Mouse (Mus musculus) heart, embryonic 14.5 days (tissue): ENCODE measurements around the gene Anp32e. TPM values are rescaled to one million over a fixed set of nuclear protein-coding genes. Genes with fewer than 3 reads are reported as not detected.
"Not testable (repeated sequence)": the region's sequence is repeated elsewhere in the genome, so short reads cannot be mapped to it uniquely, and the experiment has no call there.

Experiments used
- ATAC-seq: fragments of 200-750 bp; cut with Nextera tagmentation; 2 replicates; pipeline ENCODE4 v1.8.0; 2017; ENCODE audit warnings: low read depth, moderate TSS enrichment; ENCODE audit not compliant: insufficient number of reproducible peaks, insufficient read depth, low FRiP score
- H3K27ac ChIP-seq, 2 experiments: fragments of 200-500 bp in 1 of 2; fragments of 300-500 bp in 1 of 2; sonication (generic) in 1 of 2; replicated peaks in 1 of 2; 2 replicates each; pipeline ENCODE4 v1.5.1; 2012 to 2014; ENCODE audit warnings: low read depth in 2 of 2, low read length in 2 of 2, control low read depth in 1 of 2, mild to moderate bottlenecking in 1 of 2, mixed read lengths in 1 of 2; ENCODE audit not compliant: control insufficient read depth in 1 of 2, insufficient read depth in 1 of 2
- H3K27me3 ChIP-seq: fragments of 300-500 bp; sonication (generic); 2 replicates; pipeline ENCODE4 v1.6.1; 2014; ENCODE audit warnings: mild to moderate bottlenecking, low read length, control low read depth; ENCODE audit not compliant: control insufficient read depth, insufficient read depth
- H3K36me3 ChIP-seq: fragments of 300-500 bp; sonication (generic); 2 replicates; pipeline ENCODE4 v1.6.1; 2014; ENCODE audit warnings: mild to moderate bottlenecking, control low read depth, low read length, mixed read lengths; ENCODE audit not compliant: control insufficient read depth, insufficient read depth
- H3K4me1 ChIP-seq, 2 experiments: fragments of 200-500 bp in 1 of 2; fragments of 300-500 bp in 1 of 2; sonication (generic) in 1 of 2; 2 replicates each; pipeline ENCODE4 v1.6.1; 2012 to 2014; ENCODE audit warnings: low read length in 2 of 2, control low read depth in 1 of 2, mixed read lengths in 1 of 2; ENCODE audit not compliant: control insufficient read depth in 2 of 2, insufficient read depth in 2 of 2
- H3K4me2 ChIP-seq: fragments of 300-500 bp; sonication (generic); 2 replicates; pipeline ENCODE4 v1.6.1; 2014; ENCODE audit warnings: mild to moderate bottlenecking, low read length
- H3K4me3 ChIP-seq, 2 experiments: fragments of 200-500 bp in 1 of 2; fragments of 300-500 bp in 1 of 2; sonication (generic) in 1 of 2; 2 replicates each; pipeline ENCODE4 v1.5.1; 2012 to 2014; ENCODE audit warnings: low read length in 2 of 2, mild to moderate bottlenecking in 2 of 2, control low read depth in 1 of 2, low read depth in 1 of 2, moderate library complexity in 1 of 2; ENCODE audit not compliant: control insufficient read depth in 1 of 2, insufficient read depth in 1 of 2
- H3K9ac ChIP-seq: fragments of 300-500 bp; sonication (generic); 2 replicates; pipeline ENCODE4 v1.6.1; 2014; ENCODE audit warnings: mild to moderate bottlenecking, low read length
- H3K9me3 ChIP-seq: fragments of 300-500 bp; sonication (generic); 2 replicates; pipeline ENCODE4 v1.6.1; 2016; ENCODE audit warnings: low read length, control low read depth; ENCODE audit not compliant: control insufficient read depth
- WGBS: fragments of 180-500 bp; shearing (Covaris S2); extraction: QIAGEN DNeasy Blood & Tissue Kit; methylation state at CpG from one replicate; pipeline ENCODE4 v1.1.7; 2014; 5-methylcytosine and 5-hydroxymethylcytosine counted together
- polyA plus RNA-seq: library from polyadenylated mRNA; unstranded; fragments of >200 nt; fragmentation: Nextera tagmentation; extraction: Ambion mirVana; gene quantifications from 2 replicates; pipeline ENCODE4 v1.2.1, GENCODE M21; 2014

Anp32e gene
- polyA plus RNA-seq, 1 experiment from 2014 or later = 58.3 TPM

GRCm38 (mm10) chr3:95944742-95945141 lies 15.7 kb downstream of the Anp32e start:
- Histone ChIP-seq H3K4me2 (no peak overlapping the region), H3K27me3 (no peaks in the 10 kb centered on the region), H3K9me3 (no peaks in the 10 kb centered on the region), H3K4me3 (no peak overlapping the region), H3K27ac (no peak overlapping the region), H3K4me1 (no peaks in the 10 kb centered on the region), H3K9ac (no peak overlapping the region), H3K36me3 (peaks cover 85% of the 10 kb centered on the region)
- ATAC-seq = no peak
- WGBS = 85% methylated on average over 8 of the region's 8 CpGs

- no peak overlapping the region for H3K4me3 ChIP-seq
- peaks cover 74% of the 10 kb centered on the region for H3K36me3 ChIP-seq
- H3K27me3 ChIP-seq = no peaks in the 10 kb centered on the region
- H3K4me2 ChIP-seq = no peak overlapping the region
- no peak overlapping the region; a peak in 1 of 4 replicates for H3K27ac ChIP-seq
- WGBS = 62% methylated on average over 14 of the region's 14 CpGs
- no peak for ATAC-seq
- H3K9me3 ChIP-seq = no peaks in the 10 kb centered on the region
- H3K4me1 ChIP-seq = no peaks in the 10 kb centered on the region
- H3K9ac ChIP-seq = no peak overlapping the region
These were observed 16.7 kb downstream of the Anp32e start for GRCm38 (mm10) chr3:95945731-95946240.

- ATAC-seq = no peak
- no peak overlapping the region for H3K9ac ChIP-seq
- 89% methylated on average over 5 of the region's 5 CpGs for WGBS
These were observed 19.3 kb downstream of the Anp32e start for GRCm38 (mm10) chr3:95948325-95948724.

GRCm38 (mm10) chr3:95950763-95951551 lies 21.9 kb downstream of the Anp32e start:
- peak; percentile 90 for ATAC-seq
- 1% methylated on average over 49 of the region's 49 CpGs for WGBS
- Histone ChIP-seq H3K4me3 (peak overlapping the region; percentile 50 to 57), H3K27ac (peak overlapping the region; percentile 96 to 99), H3K4me1 (peaks cover 3 to 9% of the 10 kb centered on the region in 2 experiments; a peak in 2 of 4 replicates), H3K36me3 (peaks cover 24% of the 10 kb centered on the region), H3K27me3 (no peaks in the 10 kb centered on the region), H3K9me3 (no peaks in the 10 kb centered on the region), H3K4me2 (peak overlapping the region; percentile 84), H3K9ac (peak overlapping the region; percentile 81)

More at GRCm38 (mm10) chr3:95948325-95948724, 19.3 kb downstream of the Anp32e start:
- H3K27ac ChIP-seq = no peak overlapping the region
- H3K27me3 ChIP-seq = no peaks in the 10 kb centered on the region
- peaks cover 49% of the 10 kb centered on the region for H3K36me3 ChIP-seq
- H3K9me3 ChIP-seq = no peaks in the 10 kb centered on the region
- peaks cover 3% of the 10 kb centered on the region in 2 experiments; a peak in 1 of 4 replicates for H3K4me1 ChIP-seq
- no peak overlapping the region for H3K4me3 ChIP-seq
- H3K4me2 ChIP-seq = no peak overlapping the region

GRCm38 (mm10) chr3:95951566-95951965 lies 22.5 kb downstream of the Anp32e start:
- peak overlapping the region; percentile 81 for H3K9ac ChIP-seq
- not testable (repeated sequence) for ATAC-seq

GRCm38 (mm10) chr3:95953023-95953422 lies 24.0 kb downstream of the Anp32e start:
- peaks cover 17 to 19% of the 10 kb centered on the region in 2 experiments for H3K4me1 ChIP-seq

More at GRCm38 (mm10) chr3:95951566-95951965, 22.5 kb downstream of the Anp32e start:
- Histone ChIP-seq H3K4me1 (peaks cover 7 to 11% of the 10 kb centered on the region in 2 experiments), H3K4me2 (peak overlapping the region; percentile 84), H3K27ac (peak overlapping the region; percentile 96 to 99), H3K4me3 (peak overlapping the region; percentile 50 to 57), H3K36me3 (peaks cover 18% of the 10 kb centered on the region)
- H3K9me3 ChIP-seq, H3K27me3 ChIP-seq: not testable (repeated sequence)
- WGBS = 70% methylated on average over 12 of the region's 12 CpGs

GRCm38 (mm10) chr3:95953522-95953921 lies 24.5 kb downstream of the Anp32e start:
- H3K36me3 ChIP-seq = 0 out of 2 replicates have a peak, but pooled peaks cover 3% of the 10 kb centered on the region
- no peaks in the 10 kb centered on the region for H3K9me3 ChIP-seq
- peaks cover 19 to 21% of the 10 kb centered on the region in 2 experiments for H3K4me1 ChIP-seq
- H3K27ac ChIP-seq = no peak overlapping the region
- no peak for ATAC-seq
- no peak overlapping the region for H3K4me3 ChIP-seq
- H3K9ac ChIP-seq = no peak overlapping the region
- no peaks in the 10 kb centered on the region for H3K27me3 ChIP-seq
- WGBS = 69% methylated on average over 3 of the region's 3 CpGs
- no peak overlapping the region for H3K4me2 ChIP-seq

More at GRCm38 (mm10) chr3:95953023-95953422, 24.0 kb downstream of the Anp32e start:
- Histone ChIP-seq H3K4me3 (no peak overlapping the region), H3K27me3 (no peaks in the 10 kb centered on the region), H3K27ac (no peak overlapping the region), H3K4me2 (no peak overlapping the region), H3K9ac (no peak overlapping the region), H3K9me3 (no peaks in the 10 kb centered on the region), H3K36me3 (0 out of 2 replicates have a peak, but pooled peaks cover 7% of the 10 kb centered on the region)
- ATAC-seq = no peak
